Mouse (Mus musculus) layer of hippocampus, adult 11-12 months (tissue): Measurements from ENCODE around the gene Rnf148.

Experiments
- DNase-seq: peaks from one replicate; pipeline ENCODE4 v3.0.0; 2022; ENCODE audit warnings: low spot score

Gene Rnf148

DNA sequence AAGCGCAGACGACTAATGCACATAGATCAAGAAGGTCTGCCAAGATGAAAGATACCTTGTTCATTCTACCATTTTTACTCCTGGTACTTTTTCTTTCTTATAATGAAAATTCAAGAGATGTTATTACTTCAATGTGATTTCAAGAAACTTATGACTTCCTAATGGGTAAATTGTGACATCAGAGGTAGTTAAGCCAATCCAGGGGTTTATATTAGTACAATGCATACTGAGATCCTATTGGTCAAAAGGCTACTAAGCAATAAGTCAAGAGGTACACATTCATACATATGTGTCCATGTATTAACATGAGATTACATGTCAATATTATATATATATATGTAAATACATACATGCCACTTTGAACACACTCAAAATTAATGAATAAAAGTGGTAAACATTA, at the start of gene Rnf148:
TSS of gene Rnf148 (minus strand) at position 101 of the 400 bp plus-strand sequence.
- no peak for DNase-seq

DNA sequence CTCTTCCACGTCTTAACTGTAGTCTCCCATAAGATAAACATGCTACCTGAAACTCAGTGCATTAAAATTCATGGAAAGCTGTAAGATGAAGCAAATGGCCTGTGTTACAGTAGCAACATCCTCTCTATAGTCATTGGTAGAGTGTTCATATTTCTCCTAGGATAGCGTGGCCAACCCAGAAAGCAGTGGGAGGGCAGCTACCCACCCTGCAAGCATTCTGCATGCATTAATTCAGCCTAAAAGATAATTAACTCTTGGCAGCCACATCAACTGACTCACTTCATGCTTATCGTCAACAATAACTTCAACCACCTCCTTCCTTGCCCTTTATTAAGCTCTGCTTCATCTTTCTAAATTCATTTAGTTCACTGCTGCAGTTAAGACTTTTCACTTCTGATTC, 45.9 kb upstream of the Rnf148 start:
- no peak for DNase-seq

DNA sequence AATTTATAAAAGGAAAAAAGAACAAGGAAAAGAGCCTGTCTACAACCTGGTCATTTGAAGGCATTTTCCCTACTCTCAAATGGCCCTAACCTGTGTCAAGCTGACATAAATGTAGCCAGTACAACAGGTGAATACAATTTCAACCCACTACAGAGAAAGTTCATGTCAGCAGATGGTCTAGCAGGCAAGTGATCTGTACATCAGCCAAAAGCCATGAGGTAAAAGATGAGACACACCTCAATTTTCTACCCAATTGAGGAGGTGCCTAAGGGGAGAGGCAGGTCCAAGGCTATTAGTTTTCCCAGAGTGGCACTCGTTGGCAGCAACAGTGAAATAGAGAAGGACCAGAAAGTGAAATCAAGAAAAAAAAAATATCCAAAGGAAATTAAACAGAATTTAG, 23.2 kb upstream of the Rnf148 start:
- DNase-seq = no peak

DNA sequence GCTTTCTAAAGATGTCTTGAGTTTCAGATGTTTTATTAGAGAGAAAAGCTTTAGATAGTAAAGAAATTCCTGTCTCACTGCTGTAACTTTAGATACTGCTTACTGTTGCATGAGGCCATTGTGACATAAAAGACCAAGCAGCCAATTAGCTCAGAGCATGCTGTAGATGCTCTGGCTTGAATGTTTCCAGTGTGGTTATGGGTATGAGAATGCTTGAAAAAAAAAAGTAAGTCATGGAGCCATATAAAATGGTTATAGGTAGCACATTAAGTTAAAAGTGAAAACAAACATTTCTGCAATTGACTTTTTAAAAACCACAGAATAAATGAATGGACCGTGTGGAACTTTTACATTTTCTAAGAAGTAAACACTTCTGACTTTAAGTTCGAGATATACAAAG, 4.7 kb downstream of the Rnf148 start, which contains the start of gene Rnf133:
TSS of gene Rnf133 (minus strand) at position 101 of the 400 bp plus-strand sequence.
- no peak for DNase-seq

DNA sequence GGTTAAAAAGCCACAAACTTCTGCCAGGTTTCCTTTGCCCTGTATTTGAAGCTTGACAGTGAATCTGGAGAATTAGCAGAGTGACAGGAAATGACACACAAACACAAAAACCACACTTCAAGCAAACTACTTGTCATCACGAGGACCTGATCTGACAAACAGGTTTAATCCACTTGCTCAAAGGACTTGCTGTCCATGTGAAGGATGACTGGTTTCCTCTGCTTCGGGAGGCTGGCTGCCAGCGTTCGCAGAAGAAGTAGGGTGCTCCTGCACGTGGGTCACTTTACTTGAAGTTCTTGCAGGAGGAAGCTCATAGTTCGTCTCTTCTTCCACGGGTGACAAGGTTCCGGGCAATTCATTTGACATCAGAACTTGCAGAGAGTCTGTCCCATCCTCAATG, 6.2 kb downstream of the Rnf148 start:
- DNase-seq = no peak

DNA sequence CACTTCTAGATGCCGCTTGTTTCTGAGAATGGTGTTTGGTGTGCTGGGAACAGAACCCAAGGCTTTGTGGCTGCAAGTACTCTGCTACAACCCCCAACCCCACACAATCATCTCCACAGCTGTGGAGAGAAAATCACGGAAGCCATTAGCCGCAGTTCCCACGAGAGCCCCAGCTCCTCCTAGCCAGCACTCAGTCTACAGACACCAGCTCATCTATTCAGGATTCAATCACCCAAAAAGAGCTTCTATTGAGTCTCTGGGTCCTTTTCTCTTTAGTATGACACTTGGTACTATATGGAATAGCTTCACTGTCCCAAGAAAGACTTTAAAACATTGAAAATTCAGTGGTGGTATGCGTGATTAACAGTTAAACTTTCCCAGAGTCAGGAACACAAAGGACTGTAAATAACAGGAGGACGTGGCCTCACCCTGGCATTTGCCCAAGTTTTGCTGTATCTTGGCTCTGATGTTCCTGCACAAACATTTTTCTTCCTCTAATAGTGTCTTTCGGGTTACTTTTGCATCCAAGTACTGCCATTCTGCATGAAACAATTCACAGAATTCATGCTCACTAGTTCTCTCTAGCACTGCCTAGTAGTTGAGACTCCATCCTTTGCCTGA, 7.2 kb downstream of the Rnf148 start:
- DNase-seq = no peak

DNA sequence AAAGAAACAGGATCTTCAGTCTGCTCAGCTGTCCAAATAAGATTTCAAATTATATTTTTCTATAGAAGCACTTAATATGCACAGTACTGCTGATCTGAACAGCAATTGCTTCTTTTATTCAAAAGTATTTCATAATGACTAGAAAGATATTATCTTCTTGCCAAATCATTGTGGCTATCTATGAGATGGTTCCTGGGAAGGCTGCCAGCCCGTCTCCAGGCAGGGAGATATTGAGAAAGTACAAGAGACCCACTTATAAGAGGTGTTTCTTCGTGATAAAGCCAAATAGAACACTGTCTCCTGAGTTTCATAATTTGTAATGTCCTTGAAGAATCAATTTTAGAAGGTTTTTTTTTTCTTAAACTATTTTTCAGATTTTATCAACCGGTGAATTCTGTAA, 17.9 kb downstream of the Rnf148 start:
- DNase-seq = peak; percentile 18

DNA sequence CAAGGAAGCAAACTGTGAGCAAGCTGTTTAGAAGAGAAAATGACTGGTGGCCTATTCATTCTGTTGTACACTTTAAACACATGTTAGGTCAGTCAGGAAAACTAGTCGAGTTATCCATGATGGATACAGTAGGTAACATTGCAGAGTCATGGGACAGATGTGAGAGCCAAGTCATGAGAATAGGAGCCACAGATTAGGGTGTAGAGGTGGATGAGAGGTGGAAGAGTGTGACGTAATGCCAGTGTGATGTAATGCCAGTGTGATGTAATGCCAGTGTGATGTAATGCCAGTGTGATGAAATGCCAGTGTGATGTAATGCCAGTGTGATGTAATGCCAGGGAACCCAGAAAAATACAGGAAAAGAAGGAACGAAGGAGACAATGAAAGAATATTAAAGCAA, 19.7 kb downstream of the Rnf148 start:
- no peak for DNase-seq

DNA sequence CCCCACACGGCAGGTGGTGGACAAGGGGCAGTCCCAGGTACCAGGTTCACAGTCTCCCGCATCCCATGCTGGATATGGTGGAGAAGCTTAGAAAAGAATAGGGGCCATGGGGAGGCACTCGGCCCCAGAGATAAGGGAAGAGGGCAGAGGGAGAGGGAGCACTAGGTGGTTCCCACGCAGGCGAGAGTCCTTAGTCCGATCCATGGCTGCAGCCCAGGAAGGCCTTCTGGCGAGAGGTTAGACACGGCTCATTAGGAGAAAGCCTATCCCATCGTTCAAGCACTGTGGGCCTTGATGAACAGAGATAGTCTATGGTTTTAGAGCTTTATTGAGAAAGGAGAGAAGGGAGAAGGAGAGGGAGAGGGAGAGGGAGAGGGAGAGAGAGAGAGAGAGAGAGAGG, 20.9 kb downstream of the Rnf148 start:
- no peak for DNase-seq

DNA sequence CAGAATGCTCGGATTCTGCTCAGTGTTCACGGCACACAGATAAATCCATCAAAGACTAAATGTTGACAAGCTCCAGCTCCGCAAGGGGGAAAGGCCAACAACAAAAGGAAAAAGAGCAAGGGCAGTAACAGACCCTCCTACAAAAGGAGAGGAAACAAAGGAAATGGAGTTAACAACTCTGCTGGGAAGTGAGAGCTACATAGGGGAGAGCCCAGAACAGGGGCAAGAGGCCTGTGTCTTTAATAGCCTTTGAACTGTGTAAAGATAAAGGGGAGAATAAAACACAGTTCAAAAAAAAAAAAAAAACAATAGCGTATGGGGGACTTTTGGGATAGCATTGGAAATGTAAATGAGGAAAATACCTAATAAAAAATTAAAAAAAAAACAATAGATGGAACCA, 24.5 kb downstream of the Rnf148 start:
- no peak for DNase-seq
